Mouse (Mus musculus) liver, postnatal 0 days (tissue): ENCODE measurements around the gene BC034090. TPM values are rescaled to one million over a fixed set of nuclear protein-coding genes. Genes with fewer than 3 reads are reported as not detected.

ENCODE experiments used
- ATAC-seq: fragments of 200-750 bp; cut with Nextera tagmentation; 2 replicates; pipeline ENCODE4 v1.8.0; 2017; ENCODE audit warnings: mild to moderate bottlenecking, moderate library complexity
- DNase-seq: peaks from one replicate; pipeline ENCODE4 v3.0.0-alpha.2; 2016
- H3K27ac ChIP-seq: fragments of 300-500 bp; sonication (generic); 2 replicates; pipeline ENCODE4 v1.5.1; 2014; ENCODE audit warnings: antibody characterized with exemption, moderate library complexity, mild to moderate bottlenecking, low read depth
- H3K27me3 ChIP-seq: fragments of 300-500 bp; sonication (generic); 2 replicates; pipeline ENCODE4 v1.6.1; 2014; ENCODE audit warnings: low read length, control low read depth, mixed read lengths; ENCODE audit not compliant: insufficient read depth
- H3K36me3 ChIP-seq: fragments of 300-500 bp; sonication (generic); replicated peaks from 2 replicates; pipeline ENCODE4 v1.6.1; 2014; ENCODE audit warnings: mild to moderate bottlenecking, control low read depth, low read length, moderate library complexity, mixed read lengths; ENCODE audit not compliant: insufficient read depth
- H3K4me1 ChIP-seq: fragments of 300-500 bp; sonication (generic); 2 replicates; pipeline ENCODE4 v1.6.1; 2014; ENCODE audit warnings: antibody characterized with exemption, mild to moderate bottlenecking, control low read depth; ENCODE audit not compliant: insufficient read depth
- H3K4me2 ChIP-seq: fragments of 300-500 bp; sonication (generic); 2 replicates; pipeline ENCODE4 v1.6.1; 2014; ENCODE audit warnings: low read depth, mild to moderate bottlenecking, low read length, moderate library complexity, mixed read lengths
- H3K4me3 ChIP-seq: fragments of 300-500 bp; sonication (generic); 2 replicates; pipeline ENCODE4 v1.5.1; 2014; ENCODE audit warnings: low read depth, low read length
- H3K9ac ChIP-seq: fragments of 300-500 bp; sonication (generic); replicated peaks from 2 replicates; pipeline ENCODE4 v1.6.1; 2014; ENCODE audit warnings: mild to moderate bottlenecking, moderate library complexity
- H3K9me3 ChIP-seq: fragments of 300-500 bp; sonication (generic); 2 replicates; pipeline ENCODE4 v1.6.1; 2016; ENCODE audit warnings: mild to moderate bottlenecking, control low read depth, low read length, mixed read lengths
- CTCF ChIP-seq: sonication (generic); IDR thresholded peaks from 2 replicates; pipeline ENCODE4 v1.5.1; 2016; ENCODE audit warnings: antibody characterized with exemption, low read depth
- EP300 ChIP-seq: IDR thresholded peaks from 2 replicates; pipeline ENCODE4 v1.6.1; 2016; ENCODE audit warnings: antibody characterized with exemption, low read depth, mild to moderate bottlenecking
- WGBS: fragments of 180-500 bp; shearing (Covaris S2); extraction: QIAGEN DNeasy Blood & Tissue Kit; methylation state at CpG from one replicate; pipeline ENCODE4 v1.1.7; 2014; ENCODE audit not compliant: insufficient replicate concordance; 5-methylcytosine and 5-hydroxymethylcytosine counted together
- polyA plus RNA-seq: library from polyadenylated mRNA; unstranded; fragments of >200 nt; fragmentation: Nextera tagmentation; extraction: Ambion mirVana; gene quantifications from 2 replicates; pipeline ENCODE4 v1.2.1, GENCODE M21; 2015

BC034090 gene
- polyA plus RNA-seq, 1 experiment from 2014 or later = 0.22 TPM

DNA sequence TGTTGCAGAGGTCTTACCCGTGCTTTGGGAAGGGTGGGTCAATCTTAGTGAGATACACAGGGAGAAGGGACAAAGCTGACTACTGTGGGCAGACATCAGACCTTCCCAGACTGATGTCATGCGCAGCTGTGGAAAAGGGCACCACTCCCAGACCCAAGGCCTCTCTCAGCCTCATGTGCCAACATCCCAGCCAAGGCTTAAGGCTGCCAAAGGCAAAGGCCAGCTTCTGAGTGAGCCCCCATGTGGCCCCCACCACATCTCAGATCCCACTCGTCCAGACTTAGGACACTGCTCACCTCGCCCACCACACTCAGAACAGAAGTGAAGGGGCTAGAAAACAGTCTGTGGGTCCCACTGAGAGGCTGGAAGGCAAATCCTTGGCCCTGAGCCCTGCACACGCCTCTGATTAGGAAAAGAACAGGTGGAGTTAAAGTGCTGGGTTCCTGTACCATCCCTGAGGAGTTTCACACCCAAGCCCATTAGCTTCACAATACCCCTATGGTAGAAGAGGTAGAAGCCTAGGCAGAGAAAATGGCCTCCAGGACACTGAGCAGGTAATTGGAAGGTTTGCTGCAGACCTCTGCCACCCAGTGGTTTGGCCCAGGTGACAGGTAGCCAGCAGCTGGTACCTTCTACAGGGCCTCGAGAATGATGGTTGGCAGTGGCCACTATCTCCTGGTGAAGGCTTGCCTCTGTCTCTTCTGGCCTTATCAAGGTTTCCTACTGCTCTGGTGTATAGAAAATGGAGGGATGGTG, 4.1 kb downstream of the BC034090 start:
- no peak for DNase-seq
- no peak for ATAC-seq
- no peak overlapping the region for H3K4me3 ChIP-seq
- H3K27me3 ChIP-seq = peaks cover 18% of the 10 kb centered on the region
- H3K9ac ChIP-seq = no peak overlapping the region
- no peaks in the 10 kb centered on the region for H3K36me3 ChIP-seq
- H3K9me3 ChIP-seq = no peaks in the 10 kb centered on the region
- H3K4me1 ChIP-seq = peaks cover 5% of the 10 kb centered on the region
- WGBS = 71% methylated on average over 6 of the region's 6 CpGs
- TF ChIP-seq CTCF (no peak), EP300 (no peak)
- H3K4me2 ChIP-seq = no peak overlapping the region
- H3K27ac ChIP-seq = no peak overlapping the region

DNA sequence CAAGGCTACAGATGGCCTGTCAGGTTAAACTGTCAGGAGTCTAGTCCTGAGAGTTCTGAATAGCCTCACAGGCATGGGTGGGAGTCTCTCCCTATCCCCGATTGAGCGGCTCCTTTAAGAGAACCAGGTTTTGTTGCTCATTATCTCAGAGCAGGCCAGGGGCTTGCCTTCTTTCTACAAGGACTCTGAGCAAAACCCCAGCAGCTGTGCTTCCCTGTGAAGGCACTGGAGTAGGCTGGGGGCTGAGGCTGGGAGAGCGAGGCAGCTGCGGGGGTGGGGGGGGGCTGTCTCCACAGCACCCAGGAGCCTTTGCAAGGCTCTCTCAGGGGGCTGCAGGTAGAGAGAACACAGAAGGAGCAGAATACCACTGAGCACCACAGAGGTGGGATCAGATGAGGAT, 5.1 kb downstream of the BC034090 start:
- ATAC-seq = no peak
- WGBS = 73% methylated on average over 4 of the region's 4 CpGs

DNA sequence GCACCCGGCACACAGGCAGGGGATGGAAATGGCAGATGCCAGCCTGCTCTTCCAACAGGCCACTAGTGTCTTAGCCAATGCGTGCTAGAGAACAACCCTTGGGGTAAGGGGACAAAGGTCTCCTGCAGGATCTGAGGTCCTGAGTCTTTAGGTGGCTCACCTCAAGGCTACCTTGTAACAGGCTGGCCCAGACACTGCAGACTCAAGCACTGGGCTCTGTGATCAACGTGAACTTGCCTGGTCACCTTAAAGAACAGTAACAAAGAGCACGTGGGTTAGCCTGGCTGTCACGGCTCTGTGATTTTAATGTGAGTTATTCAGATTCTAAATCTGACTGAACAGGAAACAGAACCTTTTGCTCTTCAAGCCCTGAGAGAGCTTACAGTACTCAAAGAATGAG, 6.1 kb downstream of the BC034090 start:
- 78% methylated on average over 5 of the region's 5 CpGs for WGBS
- Histone ChIP-seq H3K36me3 (no peaks in the 10 kb centered on the region), H3K4me3 (no peak overlapping the region), H3K9ac (no peak overlapping the region), H3K27ac (no peak overlapping the region), H3K4me2 (no peak overlapping the region), H3K9me3 (no peaks in the 10 kb centered on the region), H3K27me3 (peaks cover 2% of the 10 kb centered on the region; the same call in 1 of the 2 replicates), H3K4me1 (peaks cover 5% of the 10 kb centered on the region; the same call in 1 of the 2 replicates)
- DNase-seq (no peak), ATAC-seq (no peak)
- TF ChIP-seq CTCF (no peak), EP300 (no peak)

More for the DNA sequence above, 5.1 kb downstream of the BC034090 start:
- Histone ChIP-seq H3K9me3 (no peaks in the 10 kb centered on the region), H3K4me1 (peaks cover under 1% of the 10 kb centered on the region), H3K27ac (no peak overlapping the region), H3K9ac (no peak overlapping the region), H3K27me3 (peaks cover 8% of the 10 kb centered on the region), H3K4me3 (no peak overlapping the region), H3K4me2 (no peak overlapping the region), H3K36me3 (no peaks in the 10 kb centered on the region)
- TF ChIP-seq CTCF (no peak), EP300 (no peak)
- DNase-seq = no peak

DNA sequence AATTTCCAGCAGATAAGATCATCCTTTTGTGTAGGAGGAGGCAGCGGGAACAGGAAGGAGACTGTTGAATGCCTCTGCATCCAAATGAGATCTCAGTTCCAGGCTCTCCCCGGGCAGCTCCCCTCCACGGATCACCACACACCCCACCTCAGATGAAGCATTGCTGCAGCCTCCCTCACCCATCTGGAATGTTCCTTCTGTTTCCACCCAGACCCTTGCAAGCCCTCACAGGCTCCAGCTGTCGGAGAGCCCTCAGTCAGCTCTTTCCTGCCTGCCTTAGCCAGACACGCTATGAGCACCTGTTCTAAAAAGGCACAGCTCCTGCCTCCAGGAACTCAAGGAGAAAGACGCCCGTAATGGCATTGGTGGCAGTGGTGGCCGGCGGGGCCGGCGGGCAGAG, 6.9 kb downstream of the BC034090 start:
- ATAC-seq = no peak
- no peaks in the 10 kb centered on the region for H3K9me3 ChIP-seq
- no peaks in the 10 kb centered on the region for H3K36me3 ChIP-seq
- H3K9ac ChIP-seq = no peak overlapping the region
- no peak for TF ChIP-seq CTCF
- no peak for TF ChIP-seq EP300
- 77% methylated on average over 11 of the region's 11 CpGs for WGBS
- H3K4me1 ChIP-seq = peaks cover 5% of the 10 kb centered on the region; the same call in 1 of the 2 replicates
- H3K27me3 ChIP-seq = no peaks in the 10 kb centered on the region
- H3K4me3 ChIP-seq = no peak overlapping the region
- H3K4me2 ChIP-seq = no peak overlapping the region
- no peak for DNase-seq
- no peak overlapping the region for H3K27ac ChIP-seq

DNA sequence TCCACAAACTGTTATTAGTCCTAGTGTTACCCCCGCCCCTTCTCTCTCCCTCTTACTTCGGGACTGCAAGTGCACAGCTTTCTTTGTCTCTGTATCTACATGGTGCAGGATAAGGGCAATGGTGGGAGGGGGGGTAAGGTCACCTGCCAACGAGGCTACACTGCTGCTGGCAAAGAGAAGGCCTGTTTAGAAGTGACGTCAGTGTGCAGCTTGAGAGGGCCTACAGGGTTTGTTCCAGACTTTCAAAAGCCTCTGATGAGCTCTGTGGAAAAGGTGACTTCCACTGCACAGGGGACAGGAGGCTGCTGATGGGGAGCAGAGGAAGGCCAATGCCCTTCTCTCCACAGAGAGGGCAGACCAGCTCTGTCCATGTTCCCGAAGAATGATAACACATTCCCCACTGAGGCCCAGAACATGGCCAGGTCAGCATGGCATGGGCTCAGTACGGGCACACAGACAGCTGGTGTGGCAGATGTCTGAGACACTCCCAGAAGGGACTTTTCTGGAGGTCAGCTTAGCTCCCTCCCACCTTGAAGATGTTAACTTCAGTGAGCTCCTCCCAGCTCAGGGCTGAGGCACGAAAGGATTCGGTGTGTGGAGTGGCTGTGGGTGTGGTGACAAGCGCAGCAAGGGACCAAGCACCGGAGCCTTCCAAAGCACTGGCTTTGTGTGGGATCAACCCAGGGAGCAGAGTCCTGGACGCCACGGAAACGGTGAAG, 7.8 kb downstream of the BC034090 start:
- no peak overlapping the region for H3K9ac ChIP-seq
- no peaks in the 10 kb centered on the region for H3K36me3 ChIP-seq
- WGBS = 68% methylated on average over 13 of the region's 13 CpGs
- ATAC-seq (no peak), DNase-seq (no peak)
- no peak for TF ChIP-seq CTCF
- TF ChIP-seq EP300 = no peak
- no peaks in the 10 kb centered on the region for H3K9me3 ChIP-seq
- no peaks in the 10 kb centered on the region for H3K27me3 ChIP-seq
- H3K4me2 ChIP-seq = no peak overlapping the region
- no peak overlapping the region for H3K4me3 ChIP-seq
- H3K4me1 ChIP-seq = peaks cover 5% of the 10 kb centered on the region; the same call in 1 of the 2 replicates
- no peak overlapping the region for H3K27ac ChIP-seq

DNA sequence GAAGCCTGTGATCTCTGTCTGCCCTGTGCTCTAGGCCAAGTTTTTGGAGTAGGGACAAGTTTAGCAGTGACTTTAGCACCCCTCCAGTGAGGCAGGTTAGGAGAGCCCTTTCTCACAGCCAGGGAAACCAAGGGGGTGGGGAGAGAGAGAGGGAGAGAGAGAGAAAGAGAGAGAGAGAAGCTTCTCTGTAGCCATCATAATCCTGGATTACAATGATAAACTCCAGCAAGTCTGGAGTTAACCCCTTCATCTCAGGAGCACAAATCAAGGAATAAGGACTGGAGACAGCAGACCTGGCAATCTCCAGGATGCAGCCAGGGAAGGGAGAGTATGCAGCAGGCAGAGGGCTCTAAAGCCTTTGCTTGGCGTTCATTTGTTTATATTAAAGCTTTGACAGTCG, 8.6 kb downstream of the BC034090 start:
- H3K27ac ChIP-seq = no peak overlapping the region
- H3K27me3 ChIP-seq = no peaks in the 10 kb centered on the region
- peaks cover 5% of the 10 kb centered on the region; the same call in 1 of the 2 replicates for H3K4me1 ChIP-seq
- 50% methylated on average over 2 of the region's 2 CpGs for WGBS
- no peak overlapping the region for H3K9ac ChIP-seq
- ATAC-seq = no peak
- H3K4me3 ChIP-seq = no peak overlapping the region
- H3K4me2 ChIP-seq = no peak overlapping the region
- no peaks in the 10 kb centered on the region for H3K9me3 ChIP-seq
- no peak for TF ChIP-seq EP300
- no peak for TF ChIP-seq CTCF
- no peak for DNase-seq
- H3K36me3 ChIP-seq = no peaks in the 10 kb centered on the region
